Mouse (Mus musculus) liver, postnatal 0 days (tissue): ENCODE data around the gene D130043K22Rik. TPM values are rescaled to one million over a fixed set of nuclear protein-coding genes. Genes with fewer than 3 reads are reported as not detected.

ENCODE experiments used
- ATAC-seq: fragments of 200-750 bp; cut with Nextera tagmentation; 2 replicates; pipeline ENCODE4 v1.8.0; 2017; ENCODE audit warnings: mild to moderate bottlenecking, moderate library complexity
- DNase-seq: peaks from one replicate; pipeline ENCODE4 v3.0.0-alpha.2; 2016
- H3K27ac ChIP-seq: fragments of 300-500 bp; sonication (generic); 2 replicates; pipeline ENCODE4 v1.5.1; 2014; ENCODE audit warnings: antibody characterized with exemption, moderate library complexity, mild to moderate bottlenecking, low read depth
- H3K27me3 ChIP-seq: fragments of 300-500 bp; sonication (generic); 2 replicates; pipeline ENCODE4 v1.6.1; 2014; ENCODE audit warnings: low read length, control low read depth, mixed read lengths; ENCODE audit not compliant: insufficient read depth
- H3K36me3 ChIP-seq: fragments of 300-500 bp; sonication (generic); replicated peaks from 2 replicates; pipeline ENCODE4 v1.6.1; 2014; ENCODE audit warnings: mild to moderate bottlenecking, control low read depth, low read length, moderate library complexity, mixed read lengths; ENCODE audit not compliant: insufficient read depth
- H3K4me1 ChIP-seq: fragments of 300-500 bp; sonication (generic); 2 replicates; pipeline ENCODE4 v1.6.1; 2014; ENCODE audit warnings: antibody characterized with exemption, mild to moderate bottlenecking, control low read depth; ENCODE audit not compliant: insufficient read depth
- H3K4me2 ChIP-seq: fragments of 300-500 bp; sonication (generic); 2 replicates; pipeline ENCODE4 v1.6.1; 2014; ENCODE audit warnings: low read depth, mild to moderate bottlenecking, low read length, moderate library complexity, mixed read lengths
- H3K4me3 ChIP-seq: fragments of 300-500 bp; sonication (generic); 2 replicates; pipeline ENCODE4 v1.5.1; 2014; ENCODE audit warnings: low read depth, low read length
- H3K9ac ChIP-seq: fragments of 300-500 bp; sonication (generic); replicated peaks from 2 replicates; pipeline ENCODE4 v1.6.1; 2014; ENCODE audit warnings: mild to moderate bottlenecking, moderate library complexity
- H3K9me3 ChIP-seq: fragments of 300-500 bp; sonication (generic); 2 replicates; pipeline ENCODE4 v1.6.1; 2016; ENCODE audit warnings: mild to moderate bottlenecking, control low read depth, low read length, mixed read lengths
- CTCF ChIP-seq: sonication (generic); IDR thresholded peaks from 2 replicates; pipeline ENCODE4 v1.5.1; 2016; ENCODE audit warnings: antibody characterized with exemption, low read depth
- EP300 ChIP-seq: IDR thresholded peaks from 2 replicates; pipeline ENCODE4 v1.6.1; 2016; ENCODE audit warnings: antibody characterized with exemption, low read depth, mild to moderate bottlenecking
- WGBS: fragments of 180-500 bp; shearing (Covaris S2); extraction: QIAGEN DNeasy Blood & Tissue Kit; methylation state at CpG from one replicate; pipeline ENCODE4 v1.1.7; 2014; ENCODE audit not compliant: insufficient replicate concordance; 5-methylcytosine and 5-hydroxymethylcytosine counted together
- polyA plus RNA-seq: library from polyadenylated mRNA; unstranded; fragments of >200 nt; fragmentation: Nextera tagmentation; extraction: Ambion mirVana; gene quantifications from 2 replicates; pipeline ENCODE4 v1.2.1, GENCODE M21; 2015

The D130043K22Rik gene
- polyA plus RNA-seq, 1 experiment from 2014 or later, result 0.48 TPM

- Histone ChIP-seq H3K27ac (no peak overlapping the region), H3K36me3 (no peaks in the 10 kb centered on the region), H3K9ac (no peak overlapping the region), H3K4me1 (peaks cover 9% of the 10 kb centered on the region), H3K4me2 (no peak overlapping the region), H3K9me3 (no peaks in the 10 kb centered on the region), H3K27me3 (no peaks in the 10 kb centered on the region), H3K4me3 (no peak overlapping the region)
- ATAC-seq (peak; percentile 40; the same call in 1 of the 2 replicates), DNase-seq (peak; percentile 80)
- TF ChIP-seq EP300, result no peak
- TF ChIP-seq CTCF, result peak; percentile 69
- WGBS, result 43% methylated on average over 7 of the region's 7 CpGs
Observed at GRCm38 (mm10) chr13:24862520-24862919, 17.6 kb downstream of the D130043K22Rik start.

- 62% methylated on average over 9 of the region's 9 CpGs for whole genome bisulfite sequencing
- H3K4me3 ChIP-seq, result no peak overlapping the region
- no peaks in the 10 kb centered on the region for H3K27me3 ChIP-seq
- no peaks in the 10 kb centered on the region for H3K9me3 ChIP-seq
- no peak overlapping the region for H3K4me2 ChIP-seq
- H3K9ac ChIP-seq, result no peak overlapping the region
- H3K36me3 ChIP-seq, result no peaks in the 10 kb centered on the region
- H3K4me1 ChIP-seq, result peaks cover 9% of the 10 kb centered on the region
- no peak for TF ChIP-seq EP300
- TF ChIP-seq CTCF, result no peak
- H3K27ac ChIP-seq, result peak overlapping the region; percentile 63
- peak; percentile 79 for ATAC-seq
- peak; percentile 55 for DNase-seq
Observed at GRCm38 (mm10) chr13:24866430-24867402, 21.8 kb downstream of the D130043K22Rik start.

GRCm38 (mm10) chr13:24867789-24868188, 22.9 kb downstream of the D130043K22Rik start:
- peak; percentile 73 for ATAC-seq
- TF ChIP-seq CTCF (no peak), EP300 (no peak)
- 67% methylated on average over 10 of the region's 10 CpGs for WGBS

GRCm38 (mm10) chr13:24868233-24868632, 23.3 kb downstream of the D130043K22Rik start:
- no peak overlapping the region for H3K27ac ChIP-seq
- no peak for DNase-seq
- H3K36me3 ChIP-seq, result no peaks in the 10 kb centered on the region
- peaks cover 9% of the 10 kb centered on the region for H3K4me1 ChIP-seq
- no peak for ATAC-seq
- no peak for TF ChIP-seq CTCF
- TF ChIP-seq EP300, result no peak
- H3K27me3 ChIP-seq, result no peaks in the 10 kb centered on the region
- no peak overlapping the region for H3K9ac ChIP-seq
- H3K4me2 ChIP-seq, result no peak overlapping the region
- H3K4me3 ChIP-seq, result no peak overlapping the region
- WGBS, result 86% methylated on average over 7 of the region's 7 CpGs
- H3K9me3 ChIP-seq, result no peaks in the 10 kb centered on the region

More at GRCm38 (mm10) chr13:24867789-24868188, 22.9 kb downstream of the D130043K22Rik start:
- Histone ChIP-seq H3K36me3 (no peaks in the 10 kb centered on the region), H3K4me1 (peaks cover 9% of the 10 kb centered on the region), H3K9ac (no peak overlapping the region), H3K4me3 (no peak overlapping the region), H3K27me3 (no peaks in the 10 kb centered on the region), H3K4me2 (no peak overlapping the region), H3K27ac (peak overlapping the region; percentile 34; the same call in 1 of the 2 replicates), H3K9me3 (no peaks in the 10 kb centered on the region)
- no peak for DNase-seq

- H3K9me3 ChIP-seq, result 0 out of 2 replicates have a peak, but pooled peaks cover 3% of the 10 kb centered on the region
- TF ChIP-seq EP300 (no peak), CTCF (no peak)
- H3K27me3 ChIP-seq, result no peaks in the 10 kb centered on the region
- H3K4me2 ChIP-seq, result no peak overlapping the region
- no peaks in the 10 kb centered on the region for H3K36me3 ChIP-seq
- H3K4me1 ChIP-seq, result peaks cover 4% of the 10 kb centered on the region; the same call in 1 of the 2 replicates
- 68% methylated on average over 15 of the region's 15 CpGs for WGBS
- ATAC-seq, result peak; percentile 82
- DNase-seq, result peak; percentile 55
- H3K4me3 ChIP-seq, result no peak overlapping the region
- H3K27ac ChIP-seq, result peak overlapping the region; percentile 61; the same call in 1 of the 2 replicates
- H3K9ac ChIP-seq, result no peak overlapping the region
Observed at GRCm38 (mm10) chr13:24879359-24880040, 34.6 kb downstream of the D130043K22Rik start.

- ATAC-seq (peak; percentile 75), DNase-seq (no peak)
- H3K27ac ChIP-seq, result peak overlapping the region; percentile 61; the same call in 1 of the 2 replicates
- no peaks in the 10 kb centered on the region for H3K36me3 ChIP-seq
- peaks cover 4% of the 10 kb centered on the region; the same call in 1 of the 2 replicates for H3K4me1 ChIP-seq
- no peak overlapping the region for H3K9ac ChIP-seq
- H3K9me3 ChIP-seq, result 0 out of 2 replicates have a peak, but pooled peaks cover 3% of the 10 kb centered on the region
- H3K4me2 ChIP-seq, result no peak overlapping the region
- no peak overlapping the region for H3K4me3 ChIP-seq
- TF ChIP-seq EP300, result no peak
- no peak for TF ChIP-seq CTCF
- H3K27me3 ChIP-seq, result no peaks in the 10 kb centered on the region
- WGBS, result 56% methylated on average over 6 of the region's 6 CpGs
Observed at GRCm38 (mm10) chr13:24880208-24880607, 35.3 kb downstream of the D130043K22Rik start.
